Mouse (Mus musculus) erythroblast, embryonic 14.5 days (primary cell): ENCODE results near the gene Arhgef15. TPM values are rescaled to one million over a fixed set of nuclear protein-coding genes. Genes with fewer than 3 reads are reported as not detected.
A peak's percentile ranks its signal among the peaks of the same experiment; 100 is the strongest.
"Not testable (repeated sequence)": the region's sequence is repeated elsewhere in the genome, so short reads cannot be mapped to it uniquely, and the experiment has no call there.

Experiments
- H3K27me3 ChIP-seq: 2 replicates; pipeline ENCODE4 v1.6.1; 2012; ENCODE audit warnings: inconsistent platforms; ENCODE audit not compliant: control insufficient read depth
- H3K36me3 ChIP-seq: 2 replicates; pipeline ENCODE4 v1.6.1; 2012; ENCODE audit warnings: mild to moderate bottlenecking, inconsistent platforms; ENCODE audit not compliant: control insufficient read depth
- H3K4me1 ChIP-seq: 2 replicates; pipeline ENCODE4 v1.6.1; 2012; ENCODE audit warnings: inconsistent platforms; ENCODE audit not compliant: control insufficient read depth
- H3K4me3 ChIP-seq: replicated peaks from 2 replicates; pipeline ENCODE3; 2012; ENCODE audit warnings: moderate library complexity, mild to moderate bottlenecking, inconsistent platforms
- H3K9me3 ChIP-seq: 2 replicates; pipeline ENCODE4 v1.6.1; 2012; ENCODE audit warnings: low read length, inconsistent platforms, mixed read lengths; ENCODE audit not compliant: control insufficient read depth
- GATA1 ChIP-seq: IDR thresholded peaks from 2 replicates; pipeline ENCODE4 v1.6.1; 2012; ENCODE audit warnings: low read length, inconsistent platforms, mixed read lengths
- TAL1 ChIP-seq: IDR thresholded peaks from 3 replicates; pipeline ENCODE4 v1.6.1; 2012; ENCODE audit warnings: low read length, inconsistent platforms, mixed read lengths
- polyA plus RNA-seq: library from polyadenylated mRNA; stranded (reverse); fragments of >175 nt; gene quantifications from 2 replicates; pipeline ENCODE4 v1.2.3, GENCODE M21; 2012

Gene Arhgef15
- polyA plus RNA-seq, 1 experiment: not detected

DNA sequence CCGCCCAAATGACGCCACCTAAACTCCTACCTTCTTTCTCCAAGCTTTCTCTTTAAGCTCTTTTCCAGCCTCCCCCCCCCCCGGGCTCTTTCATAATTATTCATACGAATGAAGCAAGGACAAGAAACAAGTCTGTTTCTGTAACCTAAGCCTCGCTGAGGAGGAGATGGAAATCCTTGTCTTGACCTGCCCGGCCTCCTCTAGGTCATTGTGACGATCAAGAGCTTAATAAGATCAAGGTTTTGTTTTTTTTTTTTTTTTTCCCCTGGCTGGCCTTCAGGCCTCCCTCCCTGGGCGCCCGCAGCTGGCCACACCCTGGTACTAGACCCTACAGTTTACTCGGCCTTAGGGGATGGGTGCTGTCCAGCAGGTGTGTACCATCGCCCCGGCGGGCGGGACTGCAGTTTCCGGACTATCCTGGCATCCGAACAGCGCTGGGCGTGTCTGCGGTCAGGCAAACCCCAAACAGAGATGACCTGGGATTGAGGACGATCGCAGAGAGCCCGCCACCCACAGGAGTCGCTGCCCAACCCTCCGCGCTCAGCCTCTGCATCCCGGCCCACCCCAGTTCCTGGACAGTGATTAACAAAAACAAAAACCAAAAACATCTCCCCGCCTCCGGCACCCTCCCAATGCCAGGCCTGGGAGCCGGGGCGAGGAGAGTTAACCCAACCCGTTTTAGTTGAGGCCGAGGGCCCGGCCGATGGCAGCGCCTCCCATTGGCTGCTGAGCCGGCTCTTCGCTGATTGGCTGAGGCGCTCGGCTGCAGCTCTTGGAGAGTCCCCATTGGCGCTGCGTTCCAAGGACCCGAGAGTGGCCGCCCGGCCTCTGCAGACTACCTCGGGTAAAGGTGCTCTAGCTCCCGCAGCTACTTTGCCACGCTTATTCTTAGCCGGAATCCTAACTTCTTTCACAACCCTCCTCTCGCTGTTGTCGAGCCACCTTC lies 10.3 kb upstream of the Arhgef15 start, which contains the start of gene Slc25a35:
TSS of gene Slc25a35 (plus strand) at position 795 of the 946 bp plus-strand sequence.
- H3K36me3 ChIP-seq: no peaks in the 10 kb centered on the region
- H3K4me1 ChIP-seq: peaks cover 44% of the 10 kb centered on the region
- no peaks in the 10 kb centered on the region for H3K9me3 ChIP-seq
- no peaks in the 10 kb centered on the region for H3K27me3 ChIP-seq
- TF ChIP-seq GATA1 (no peak), TAL1 (no peak)
- peak within 1 kb of the TSS; percentile 82 for H3K4me3 ChIP-seq

DNA sequence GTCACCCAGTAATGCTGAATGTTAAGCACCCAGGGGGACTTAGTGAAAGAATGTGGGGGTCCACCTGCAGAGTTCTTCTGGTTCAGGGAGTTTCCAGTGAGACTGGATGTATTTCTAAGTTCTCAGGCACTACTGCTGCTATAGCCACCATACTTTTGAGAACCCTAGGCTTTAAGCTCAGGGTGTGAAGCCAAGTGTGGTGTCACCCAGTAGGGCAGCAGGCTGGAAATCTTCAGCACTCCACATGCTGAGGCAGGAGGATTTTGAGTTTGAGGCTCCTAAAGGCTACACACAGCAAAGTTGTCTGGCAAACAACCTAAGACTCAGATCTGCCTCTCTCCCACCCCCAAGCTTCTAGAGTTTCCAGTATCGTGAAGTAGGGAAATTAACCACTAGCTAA lies 9.3 kb upstream of the Arhgef15 start:
- H3K36me3 ChIP-seq: no peaks in the 10 kb centered on the region
- peaks cover 37% of the 10 kb centered on the region for H3K4me1 ChIP-seq

DNA sequence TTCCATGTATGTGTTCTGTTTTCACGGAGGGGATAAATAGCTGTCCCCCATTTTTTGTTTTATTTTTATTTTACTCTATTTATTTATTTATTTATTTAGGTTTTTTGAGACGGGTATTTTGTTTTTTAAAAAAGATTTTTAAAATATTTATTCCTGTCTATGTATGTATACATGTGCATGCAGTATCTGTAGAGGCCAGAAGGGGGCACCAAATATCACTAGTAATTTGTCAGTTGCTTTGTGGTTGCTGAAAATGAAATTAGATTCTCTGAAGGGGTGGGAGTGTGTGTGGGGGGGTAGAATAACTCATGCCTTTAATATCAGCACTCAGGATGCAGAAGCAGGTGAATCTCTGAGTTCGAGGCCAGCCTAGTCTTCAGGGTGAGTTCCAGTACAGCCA lies 8.6 kb upstream of the Arhgef15 start:
- peaks cover 31% of the 10 kb centered on the region for H3K4me1 ChIP-seq
- TF ChIP-seq TAL1 (no peak), GATA1 (no peak)
- no peak overlapping the region for H3K4me3 ChIP-seq
- H3K9me3 ChIP-seq: no peaks in the 10 kb centered on the region
- no peaks in the 10 kb centered on the region for H3K36me3 ChIP-seq
- no peaks in the 10 kb centered on the region for H3K27me3 ChIP-seq

More for the DNA sequence above, 9.3 kb upstream of the Arhgef15 start:
- no peak overlapping the region for H3K4me3 ChIP-seq
- H3K27me3 ChIP-seq: no peaks in the 10 kb centered on the region
- no peaks in the 10 kb centered on the region for H3K9me3 ChIP-seq
- TF ChIP-seq GATA1: no peak

DNA sequence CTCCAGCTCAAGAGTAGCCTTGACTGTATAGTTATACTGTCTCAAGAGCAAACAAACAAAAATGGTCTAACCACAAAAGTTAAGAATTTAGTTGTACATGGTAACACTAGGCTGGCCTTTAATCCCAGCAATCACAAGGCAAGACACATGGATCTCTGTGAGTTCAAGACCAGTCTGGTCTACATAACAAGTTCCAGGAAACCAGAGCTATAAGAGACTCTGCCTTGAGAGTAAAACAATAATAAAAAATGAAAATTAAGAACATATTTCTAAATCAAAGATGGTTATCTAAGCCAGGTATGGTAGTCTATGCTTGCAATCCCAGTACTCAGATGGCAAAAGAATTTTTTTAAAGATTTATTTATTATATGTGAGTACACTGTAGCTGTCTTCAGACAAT lies 7.8 kb upstream of the Arhgef15 start:
- Histone ChIP-seq H3K36me3 (no peaks in the 10 kb centered on the region), H3K27me3 (no peaks in the 10 kb centered on the region), H3K4me1 (peaks cover 30% of the 10 kb centered on the region), H3K4me3 (no peak overlapping the region), H3K9me3 (no peaks in the 10 kb centered on the region)
- TF ChIP-seq GATA1: no peak
- TF ChIP-seq TAL1: no peak

DNA sequence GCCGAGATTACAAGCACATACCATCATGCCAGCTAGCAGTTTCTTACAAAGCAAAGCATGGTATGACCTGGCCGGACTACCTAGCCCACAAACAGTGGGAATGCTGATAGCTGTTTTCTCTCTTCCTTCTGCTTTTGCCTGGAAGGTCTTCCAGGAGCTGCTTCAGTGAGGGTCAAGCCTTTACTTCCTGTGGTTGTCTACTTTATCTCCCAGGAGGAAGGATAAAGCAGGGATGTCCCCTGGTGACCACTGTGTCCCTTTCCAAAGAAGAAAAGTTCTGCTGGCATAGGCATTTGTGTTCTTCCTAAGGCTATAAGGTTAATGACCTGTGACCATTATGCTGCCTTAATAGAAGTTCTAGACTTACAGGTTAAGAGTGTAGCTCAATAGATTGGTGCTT lies 6.1 kb upstream of the Arhgef15 start:
- Histone ChIP-seq H3K4me1 (peaks cover 22% of the 10 kb centered on the region), H3K4me3 (no peak overlapping the region), H3K27me3 (peaks cover under 1% of the 10 kb centered on the region; the same call in 1 of the 2 replicates), H3K9me3 (no peaks in the 10 kb centered on the region), H3K36me3 (no peaks in the 10 kb centered on the region)
- TF ChIP-seq TAL1: no peak
- TF ChIP-seq GATA1: no peak

DNA sequence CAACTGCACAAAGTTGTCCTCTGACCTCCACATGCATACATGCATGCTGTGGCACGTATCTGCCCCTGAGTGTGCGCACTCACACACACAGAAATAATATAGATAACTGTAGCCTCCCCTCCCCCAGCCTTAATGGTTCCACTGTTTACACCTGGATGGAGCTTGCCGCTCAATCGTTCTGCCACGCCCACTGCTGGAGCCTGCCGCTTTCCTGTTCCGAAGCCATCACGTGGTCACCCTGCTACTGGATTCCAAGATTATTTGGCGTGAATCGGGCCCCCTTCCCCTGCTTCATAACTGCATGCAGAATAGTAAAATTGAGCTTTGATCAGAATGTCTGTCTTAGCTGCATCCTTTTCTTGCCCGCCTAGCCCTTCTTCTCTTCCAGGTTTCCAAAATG lies 4.9 kb upstream of the Arhgef15 start:
- H3K27me3 ChIP-seq, H3K4me3 ChIP-seq, H3K9me3 ChIP-seq, H3K36me3 ChIP-seq: not testable (repeated sequence)
- H3K4me1 ChIP-seq: peaks cover 11% of the 10 kb centered on the region

DNA sequence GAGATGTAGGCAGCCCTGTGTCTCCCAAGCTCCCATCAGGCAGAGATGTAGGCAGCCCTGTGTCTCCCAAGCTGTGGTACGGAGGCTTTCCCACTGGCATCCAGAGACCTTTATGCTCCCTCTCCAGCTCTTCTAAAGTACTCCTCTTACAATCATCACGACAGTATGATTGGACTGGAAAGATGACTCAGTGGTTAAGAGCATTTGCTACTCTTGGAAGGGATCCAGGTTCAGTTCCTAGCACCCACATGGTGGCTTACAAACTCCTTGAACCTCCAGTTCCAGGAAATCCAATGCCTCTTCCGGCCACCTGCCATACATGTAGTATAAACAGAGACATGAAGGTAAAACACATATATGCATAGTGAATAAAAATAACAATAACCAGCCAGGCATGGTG lies 4.3 kb upstream of the Arhgef15 start:
- TF ChIP-seq GATA1 (no peak), TAL1 (no peak)
- Histone ChIP-seq H3K36me3 (no peaks in the 10 kb centered on the region), H3K4me3 (no peak overlapping the region)

DNA sequence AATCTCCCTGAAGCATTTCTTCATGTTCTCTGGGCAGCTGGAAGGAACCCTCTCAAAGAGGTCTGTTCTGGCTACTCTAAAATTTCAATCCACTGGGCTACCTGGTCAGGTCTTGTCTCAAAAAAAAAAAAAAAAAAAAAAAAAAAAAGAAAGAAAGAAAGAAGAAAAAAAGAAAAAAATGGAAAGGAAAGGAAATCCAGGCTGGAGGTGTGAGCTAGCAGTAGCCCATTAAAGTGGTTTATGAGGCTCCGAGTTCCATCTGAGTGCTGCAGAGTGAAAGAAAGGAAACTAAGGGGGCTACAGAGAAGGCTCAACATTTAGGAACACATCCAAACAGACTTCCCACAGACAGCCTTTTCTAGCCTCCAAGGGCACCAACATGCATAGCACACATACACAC lies 691 bp upstream of the Arhgef15 start:
- H3K9me3 ChIP-seq: peaks cover 5% of the 10 kb centered on the region; the same call in 1 of the 2 replicates
- H3K4me1 ChIP-seq: peaks cover 1% of the 10 kb centered on the region
- H3K4me3 ChIP-seq: no peak overlapping the region
- no peaks in the 10 kb centered on the region for H3K36me3 ChIP-seq
- TF ChIP-seq GATA1 (no peak), TAL1 (no peak)
- H3K27me3 ChIP-seq: peaks cover 51% of the 10 kb centered on the region

More for the DNA sequence above, 4.3 kb upstream of the Arhgef15 start:
- peaks cover 14% of the 10 kb centered on the region for H3K27me3 ChIP-seq
- peaks cover 6% of the 10 kb centered on the region for H3K4me1 ChIP-seq
- H3K9me3 ChIP-seq: no peaks in the 10 kb centered on the region

DNA sequence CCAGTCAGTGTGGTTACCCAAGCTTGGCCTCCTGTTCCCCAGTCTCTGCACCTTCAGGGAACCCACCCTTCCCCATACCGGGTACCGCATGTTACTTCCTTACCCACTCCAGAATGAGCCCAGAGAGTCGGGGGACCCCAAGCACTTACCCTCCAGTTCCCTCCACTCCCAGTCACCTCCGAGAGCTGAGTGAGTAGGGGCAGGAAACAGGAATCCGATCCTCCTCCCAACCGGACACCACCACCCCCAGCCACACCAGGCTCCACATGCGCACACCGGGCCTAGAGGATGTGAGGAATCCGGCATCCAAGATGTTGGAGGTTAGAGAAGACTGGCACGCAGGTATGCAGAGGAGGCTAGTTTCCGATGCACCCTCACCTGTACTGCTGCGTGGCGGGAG lies 583 bp downstream of the Arhgef15 start:
- Histone ChIP-seq H3K4me3 (no peak overlapping the region), H3K4me1 (peaks cover 1% of the 10 kb centered on the region; the same call in 1 of the 2 replicates), H3K9me3 (peaks cover 5% of the 10 kb centered on the region; the same call in 1 of the 2 replicates), H3K36me3 (no peaks in the 10 kb centered on the region), H3K27me3 (peaks cover 60% of the 10 kb centered on the region)
- TF ChIP-seq TAL1: no peak
- no peak for TF ChIP-seq GATA1

DNA sequence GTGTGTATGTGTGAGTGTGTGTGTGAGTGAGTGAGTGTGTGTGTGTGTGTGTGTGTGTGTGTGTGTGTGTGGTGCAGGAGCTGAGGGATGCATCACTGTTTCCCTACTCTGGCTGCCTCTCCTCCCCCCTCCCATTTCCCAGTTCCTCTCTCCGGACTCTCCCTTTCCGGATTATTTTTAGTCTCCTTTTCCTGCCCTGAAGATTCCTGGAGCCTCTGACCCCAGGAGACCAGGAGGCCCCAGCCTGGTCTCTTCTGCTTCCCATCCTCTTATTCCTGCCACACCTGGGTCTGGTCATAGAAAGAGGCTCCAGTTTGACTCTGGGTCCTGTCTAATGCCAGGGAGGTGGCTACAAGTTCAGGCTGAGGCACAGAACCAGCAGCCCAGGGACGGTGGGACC lies 1.2 kb downstream of the Arhgef15 start:
- Histone ChIP-seq H3K4me3 (no peak overlapping the region), H3K27me3 (peaks cover 66% of the 10 kb centered on the region), H3K4me1 (peaks cover 1% of the 10 kb centered on the region; the same call in 1 of the 2 replicates), H3K9me3 (peaks cover 5% of the 10 kb centered on the region; the same call in 1 of the 2 replicates), H3K36me3 (no peaks in the 10 kb centered on the region)
- TF ChIP-seq TAL1 (no peak), GATA1 (no peak)
